Mouse (Mus musculus) midbrain, embryonic 13.5 days (tissue): ENCODE measurements around the gene Kcnq4. TPM values are rescaled to one million over a fixed set of nuclear protein-coding genes. Genes with fewer than 3 reads are reported as not detected.

Source experiments
- ATAC-seq: fragments of 200-750 bp; cut with Nextera tagmentation; 2 replicates; pipeline ENCODE4 v1.8.0; 2017; ENCODE audit warnings: mild to moderate bottlenecking, moderate TSS enrichment, moderate library complexity
- H3K27ac ChIP-seq: fragments of 300-500 bp; sonication (generic); 2 replicates; pipeline ENCODE4 v1.5.1; 2015; ENCODE audit warnings: inconsistent platforms, mild to moderate bottlenecking, moderate library complexity
- H3K27me3 ChIP-seq: fragments of 300-500 bp; sonication (generic); 2 replicates; pipeline ENCODE4 v1.6.1; 2015; ENCODE audit warnings: mild to moderate bottlenecking, inconsistent platforms
- H3K36me3 ChIP-seq: fragments of 300-500 bp; sonication (generic); 2 replicates; pipeline ENCODE4 v1.6.1; 2015; ENCODE audit warnings: mild to moderate bottlenecking, inconsistent platforms
- H3K4me1 ChIP-seq: fragments of 300-500 bp; sonication (generic); replicated peaks from 2 replicates; pipeline ENCODE4 v1.6.1; 2015; ENCODE audit warnings: inconsistent platforms
- H3K4me2 ChIP-seq: fragments of 300-500 bp; sonication (generic); replicated peaks from 2 replicates; pipeline ENCODE4 v1.6.1; 2015; ENCODE audit warnings: moderate library complexity, mild to moderate bottlenecking, inconsistent platforms
- H3K4me3 ChIP-seq: fragments of 300-500 bp; sonication (generic); replicated peaks from 2 replicates; pipeline ENCODE4 v1.5.1; 2015; ENCODE audit warnings: mild to moderate bottlenecking, inconsistent platforms
- H3K9ac ChIP-seq: fragments of 300-500 bp; sonication (generic); replicated peaks from 2 replicates; pipeline ENCODE4 v1.6.1; 2015; ENCODE audit warnings: mild to moderate bottlenecking, inconsistent platforms
- H3K9me3 ChIP-seq: fragments of 300-500 bp; sonication (generic); 2 replicates; pipeline ENCODE4 v1.6.1; 2016; ENCODE audit warnings: mild to moderate bottlenecking, inconsistent platforms
- WGBS: fragments of 180-500 bp; shearing (Covaris S2); methylation state at CpG from one replicate; pipeline ENCODE4 v1.1.7; 2015; 5-methylcytosine and 5-hydroxymethylcytosine counted together
- polyA plus RNA-seq: library from polyadenylated mRNA; unstranded; fragments of >200 nt; fragmentation: Nextera tagmentation; extraction: Ambion mirVana; gene quantifications from 2 replicates; pipeline ENCODE4 v1.2.1, GENCODE M21; 2015

The Kcnq4 gene
- polyA plus RNA-seq, 1 experiment from 2014 or later, result 3.9 TPM

GRCm38 (mm10) chr4:120743636-120744035 lies 4.8 kb downstream of the Kcnq4 start:
- Histone ChIP-seq H3K4me1 (peaks cover 30% of the 10 kb centered on the region), H3K4me3 (no peak overlapping the region), H3K27me3 (peaks cover 56% of the 10 kb centered on the region), H3K27ac (no peak overlapping the region), H3K9ac (no peak overlapping the region), H3K4me2 (no peak overlapping the region), H3K36me3 (no peaks in the 10 kb centered on the region), H3K9me3 (no peaks in the 10 kb centered on the region)
- no peak for ATAC-seq
- WGBS, result 76% methylated on average over 3 of the region's 3 CpGs

DNA sequence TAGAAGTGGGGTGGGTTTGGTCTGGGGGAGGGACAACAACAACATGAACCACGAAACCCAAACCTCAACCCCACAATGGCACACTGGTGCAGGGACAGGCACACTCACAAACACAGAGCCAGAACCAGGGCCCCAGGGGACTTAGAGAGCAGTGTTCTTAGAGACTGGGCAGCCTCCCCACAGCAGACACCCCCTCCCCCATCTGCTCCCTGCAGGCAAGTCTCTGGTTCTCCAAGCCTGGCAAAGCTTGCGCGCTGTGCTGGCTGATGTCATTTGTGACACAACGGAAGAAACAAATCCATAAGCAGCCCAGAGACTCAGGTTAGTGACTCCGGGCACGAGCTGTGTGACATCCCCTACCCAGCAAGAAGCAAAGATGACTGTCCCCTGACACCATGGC lies 7.1 kb downstream of the Kcnq4 start:
- H3K4me3 ChIP-seq, result no peak overlapping the region
- H3K36me3 ChIP-seq, result no peaks in the 10 kb centered on the region
- H3K9me3 ChIP-seq, result no peaks in the 10 kb centered on the region
- ATAC-seq, result no peak; the same call in 1 of the 2 replicates
- H3K4me2 ChIP-seq, result no peak overlapping the region
- H3K9ac ChIP-seq, result no peak overlapping the region
- H3K27me3 ChIP-seq, result peaks cover 38% of the 10 kb centered on the region
- H3K27ac ChIP-seq, result no peak overlapping the region
- H3K4me1 ChIP-seq, result peaks cover 10% of the 10 kb centered on the region; the same call in 1 of the 2 replicates
- WGBS, result 65% methylated on average over 6 of the region's 6 CpGs

- no peak overlapping the region for H3K9ac ChIP-seq
- H3K36me3 ChIP-seq, result no peaks in the 10 kb centered on the region
- no peak overlapping the region for H3K4me3 ChIP-seq
- peaks cover 45% of the 10 kb centered on the region for H3K27me3 ChIP-seq
- no peak overlapping the region for H3K27ac ChIP-seq
- no peak overlapping the region for H3K4me2 ChIP-seq
- 67% methylated on average over 5 of the region's 5 CpGs for WGBS
- ATAC-seq, result peak; percentile 10; the same call in 1 of the 2 replicates
- peaks cover 20% of the 10 kb centered on the region for H3K4me1 ChIP-seq
- H3K9me3 ChIP-seq, result no peaks in the 10 kb centered on the region
These were observed 14.3 kb downstream of the Kcnq4 start for GRCm38 (mm10) chr4:120734012-120734622.

DNA sequence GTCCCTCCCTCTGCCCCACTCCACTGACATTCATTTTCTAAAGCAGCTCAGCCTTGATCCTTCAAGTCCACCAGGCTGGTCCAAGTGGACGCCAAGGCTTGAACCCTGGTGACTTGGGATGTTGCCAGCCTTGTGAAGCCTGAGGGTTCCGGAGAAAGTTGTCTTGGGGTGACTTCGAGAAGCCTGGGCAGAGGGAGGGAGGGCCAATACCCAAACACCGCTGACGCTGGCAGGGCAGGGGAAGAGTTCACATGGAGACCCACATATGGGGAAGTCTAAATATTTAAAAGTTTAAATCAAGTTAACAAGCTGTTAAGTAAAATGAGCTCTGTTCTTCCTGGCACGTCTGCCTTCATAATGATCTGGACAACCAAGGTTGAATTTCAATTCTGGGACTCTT lies 15.7 kb downstream of the Kcnq4 start:
- Histone ChIP-seq H3K9ac (no peak overlapping the region), H3K27me3 (peaks cover 46% of the 10 kb centered on the region), H3K4me1 (peaks cover 20% of the 10 kb centered on the region), H3K4me3 (no peak overlapping the region), H3K4me2 (no peak overlapping the region), H3K36me3 (no peaks in the 10 kb centered on the region), H3K9me3 (no peaks in the 10 kb centered on the region), H3K27ac (no peak overlapping the region)
- ATAC-seq, result no peak
- WGBS, result 88% methylated on average over 6 of the region's 6 CpGs

DNA sequence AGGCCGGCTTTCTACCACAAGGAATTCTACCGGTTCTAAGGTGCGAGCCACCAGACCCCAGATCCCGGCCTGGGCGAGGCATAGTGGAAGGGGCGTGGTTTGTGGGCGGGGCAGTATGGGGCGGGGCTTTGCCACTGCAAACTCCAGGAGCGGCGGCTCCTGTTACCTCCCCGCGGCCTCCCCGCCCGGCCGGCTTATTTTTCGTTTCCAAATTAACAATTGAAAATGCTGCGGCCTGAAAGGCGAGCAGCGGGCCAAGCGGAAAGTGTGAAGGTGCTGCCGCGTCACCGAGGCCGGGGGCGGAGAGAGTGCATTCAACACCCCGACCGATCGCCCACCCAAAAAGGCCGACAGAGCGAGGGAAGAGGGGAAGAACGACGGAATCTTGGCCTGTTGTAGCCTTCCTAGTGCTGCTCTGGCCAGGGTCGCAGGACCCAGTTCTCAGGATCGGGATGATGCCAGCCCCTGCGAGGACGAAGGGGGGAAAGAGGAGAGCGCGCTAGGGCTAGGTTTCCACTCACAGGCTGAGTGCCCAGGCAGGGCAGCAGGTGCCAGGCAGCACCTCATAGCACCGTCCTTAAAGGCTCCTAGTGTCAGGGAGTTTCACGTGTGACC lies 17.3 kb downstream of the Kcnq4 start:
- peak overlapping the region; percentile 60 for H3K9ac ChIP-seq
- H3K27me3 ChIP-seq, result peaks cover 43% of the 10 kb centered on the region
- peak overlapping the region; percentile 75 for H3K4me2 ChIP-seq
- 1% methylated on average over 40 of the region's 40 CpGs for WGBS
- H3K36me3 ChIP-seq, result no peaks in the 10 kb centered on the region
- peak overlapping the region; percentile 45 for H3K4me3 ChIP-seq
- H3K27ac ChIP-seq, result no peak overlapping the region
- H3K4me1 ChIP-seq, result peaks cover 20% of the 10 kb centered on the region
- H3K9me3 ChIP-seq, result no peaks in the 10 kb centered on the region
- ATAC-seq, result peak; percentile 79

DNA sequence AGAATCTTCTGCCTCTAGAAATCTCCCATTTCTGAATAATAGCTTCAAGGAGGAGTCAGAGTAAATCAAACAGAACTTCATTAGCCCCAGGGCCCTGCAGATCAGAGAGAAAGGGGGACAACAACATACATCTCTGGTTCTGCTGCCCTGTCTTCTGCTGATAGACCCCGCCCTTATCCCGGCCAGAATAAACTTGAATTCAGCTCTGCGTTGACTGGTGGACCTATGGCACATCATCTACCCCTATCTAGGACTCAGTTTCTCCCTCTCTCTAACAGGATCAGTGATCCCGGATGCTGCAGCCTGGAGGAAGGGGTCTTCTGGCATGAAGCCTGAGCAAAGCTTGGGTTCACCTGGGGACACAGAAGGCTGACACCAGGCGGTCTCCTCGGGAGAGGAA lies 17.8 kb downstream of the Kcnq4 start:
- H3K36me3 ChIP-seq, result no peaks in the 10 kb centered on the region
- H3K9ac ChIP-seq, result no peak overlapping the region
- H3K9me3 ChIP-seq, result no peaks in the 10 kb centered on the region
- peak overlapping the region; percentile 45 for H3K4me3 ChIP-seq
- WGBS, result 23% methylated on average over 6 of the region's 6 CpGs
- H3K4me2 ChIP-seq, result peak overlapping the region; percentile 75
- no peak overlapping the region for H3K27ac ChIP-seq
- H3K4me1 ChIP-seq, result peaks cover 20% of the 10 kb centered on the region
- peak; percentile 19; the same call in 1 of the 2 replicates for ATAC-seq
- peaks cover 43% of the 10 kb centered on the region for H3K27me3 ChIP-seq

DNA sequence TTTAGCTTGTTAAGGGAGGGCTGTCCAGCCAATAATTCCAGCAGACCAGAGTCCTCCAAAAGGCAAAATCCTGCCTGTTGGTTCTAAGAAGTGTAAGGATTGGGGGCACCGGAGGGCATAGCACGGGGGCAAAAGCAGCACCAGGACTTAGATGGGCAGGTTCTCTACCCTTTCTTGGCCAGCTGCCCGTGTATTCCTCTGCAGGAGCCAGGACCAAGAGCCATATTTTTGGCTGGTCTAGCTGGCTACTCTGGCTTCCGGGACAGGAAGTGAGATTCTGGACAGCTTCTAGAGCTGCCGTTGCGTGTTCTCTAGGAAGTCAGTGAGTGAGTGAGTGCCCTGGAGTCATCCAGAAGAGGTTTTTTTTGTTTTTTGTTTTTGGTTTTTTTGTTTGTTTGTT lies 18.3 kb downstream of the Kcnq4 start:
- H3K9ac ChIP-seq, result no peak overlapping the region
- H3K4me2 ChIP-seq, result no peak overlapping the region
- H3K36me3 ChIP-seq, result no peaks in the 10 kb centered on the region
- H3K27ac ChIP-seq, result no peak overlapping the region
- WGBS, result 72% methylated on average over 6 of the region's 6 CpGs
- ATAC-seq, result no peak
- peaks cover 43% of the 10 kb centered on the region for H3K27me3 ChIP-seq
- H3K4me1 ChIP-seq, result peaks cover 20% of the 10 kb centered on the region
- H3K9me3 ChIP-seq, result no peaks in the 10 kb centered on the region
- H3K4me3 ChIP-seq, result no peak overlapping the region

- peaks cover 43% of the 10 kb centered on the region for H3K27me3 ChIP-seq
These were observed 19.0 kb downstream of the Kcnq4 start for GRCm38 (mm10) chr4:120729441-120729840.

GRCm38 (mm10) chr4:120727842-120728241 lies 20.6 kb downstream of the Kcnq4 start:
- Histone ChIP-seq H3K4me3 (no peak overlapping the region), H3K4me2 (no peak overlapping the region), H3K9me3 (no peaks in the 10 kb centered on the region), H3K27ac (no peak overlapping the region), H3K36me3 (no peaks in the 10 kb centered on the region), H3K9ac (no peak overlapping the region), H3K27me3 (peaks cover 36% of the 10 kb centered on the region), H3K4me1 (peaks cover 12% of the 10 kb centered on the region)
- 85% methylated on average over 11 of the region's 11 CpGs for WGBS
- no peak for ATAC-seq

More at GRCm38 (mm10) chr4:120729441-120729840, 19.0 kb downstream of the Kcnq4 start:
- Histone ChIP-seq H3K27ac (no peak overlapping the region), H3K4me1 (peaks cover 20% of the 10 kb centered on the region), H3K9ac (no peak overlapping the region), H3K4me2 (no peak overlapping the region), H3K4me3 (no peak overlapping the region), H3K36me3 (no peaks in the 10 kb centered on the region), H3K9me3 (no peaks in the 10 kb centered on the region)
- WGBS, result 31% methylated on average over 6 of the region's 6 CpGs
- ATAC-seq, result no peak

- ATAC-seq, result no peak
- H3K27me3 ChIP-seq, result peaks cover 20% of the 10 kb centered on the region; the same call in 1 of the 2 replicates
- WGBS, result 66% methylated on average over 4 of the region's 4 CpGs
- H3K9me3 ChIP-seq, result no peaks in the 10 kb centered on the region
- H3K9ac ChIP-seq, result no peak overlapping the region
- no peak overlapping the region for H3K4me2 ChIP-seq
- no peaks in the 10 kb centered on the region for H3K36me3 ChIP-seq
- H3K27ac ChIP-seq, result no peak overlapping the region
- peaks cover 6% of the 10 kb centered on the region; the same call in 1 of the 2 replicates for H3K4me1 ChIP-seq
- H3K4me3 ChIP-seq, result no peak overlapping the region
These were observed 22.2 kb downstream of the Kcnq4 start for GRCm38 (mm10) chr4:120726174-120726573.

DNA sequence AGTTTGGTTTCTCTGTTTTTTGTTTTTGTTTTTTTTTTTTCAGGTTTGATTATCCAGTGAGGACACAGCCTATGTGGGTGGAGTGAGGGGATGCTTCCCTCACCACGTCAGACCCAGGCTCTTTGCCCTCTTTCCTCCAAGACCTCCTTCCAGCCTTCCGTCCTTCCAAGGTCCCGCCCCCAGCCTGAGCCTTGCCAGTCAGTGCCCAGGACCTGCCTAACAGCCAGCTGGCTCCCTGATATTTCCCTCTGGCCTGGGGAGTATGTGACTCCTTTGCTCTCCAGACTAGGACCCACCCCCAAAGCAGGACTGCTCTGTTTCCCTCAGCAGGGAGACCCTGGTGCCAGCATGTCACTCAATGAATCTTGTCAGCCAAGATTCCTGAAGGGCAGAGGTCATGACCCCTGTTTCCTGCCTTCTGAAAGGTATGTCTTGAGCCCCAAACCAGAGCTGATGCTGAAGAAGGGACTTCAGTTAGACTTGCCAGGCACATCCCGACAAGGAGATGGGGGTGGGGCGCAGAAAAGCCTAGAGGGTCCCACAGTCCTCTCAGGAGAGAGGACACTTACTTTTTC lies 22.8 kb downstream of the Kcnq4 start:
- WGBS, result 37% methylated on average over 5 of the region's 5 CpGs
- peaks cover 17% of the 10 kb centered on the region; the same call in 1 of the 2 replicates for H3K27me3 ChIP-seq
- ATAC-seq, result no peak

DNA sequence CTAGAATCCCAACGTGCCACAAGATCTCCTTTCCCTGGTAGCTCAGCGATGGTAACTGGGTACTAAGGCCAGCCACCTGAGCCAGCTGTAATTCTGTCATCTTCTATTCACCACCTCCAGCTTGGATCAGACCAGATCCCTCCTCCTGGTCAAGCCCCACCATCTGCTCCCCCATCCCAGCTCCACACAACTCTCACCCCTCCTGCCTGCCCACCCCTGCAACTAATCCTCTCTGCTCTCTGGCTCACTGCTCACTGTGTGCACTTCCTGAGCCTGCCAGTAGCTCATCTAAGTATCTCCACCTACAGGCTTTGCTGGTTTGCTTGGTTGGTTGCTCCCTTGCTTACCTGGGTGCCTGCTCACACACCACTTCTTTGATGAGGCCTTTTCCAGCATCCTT lies 26.8 kb downstream of the Kcnq4 start:
- Histone ChIP-seq H3K27me3 (peaks cover 11% of the 10 kb centered on the region), H3K4me3 (no peak overlapping the region), H3K4me2 (no peak overlapping the region), H3K4me1 (peaks cover 1% of the 10 kb centered on the region), H3K9me3 (no peaks in the 10 kb centered on the region), H3K36me3 (no peaks in the 10 kb centered on the region), H3K9ac (no peak overlapping the region), H3K27ac (no peak overlapping the region)
- WGBS, result 63% methylated on average over 2 of the region's 2 CpGs
- no peak for ATAC-seq

More for the DNA sequence above, 22.8 kb downstream of the Kcnq4 start:
- Histone ChIP-seq H3K4me3 (no peak overlapping the region), H3K27ac (no peak overlapping the region), H3K36me3 (no peaks in the 10 kb centered on the region), H3K4me2 (no peak overlapping the region), H3K4me1 (no peaks in the 10 kb centered on the region), H3K9me3 (no peaks in the 10 kb centered on the region), H3K9ac (no peak overlapping the region)
